Mouse (Mus musculus) urinary bladder, postnatal 4 days (tissue): Measurements from ENCODE around the gene Dlg2.

Experiments used
- DNase-seq, 2 experiments: peaks; one replicate each; pipeline ENCODE4 v3.0.0; 2021 to 2022; ENCODE audit warnings: low spot score in 2 of 2

The Dlg2 gene

GRCm38 (mm10) chr7:92264325-92264724 lies 1787.9 kb downstream of the Dlg2 start:
- no peak for DNase-seq

- DNase-seq = no peak
These were observed 1788.5 kb downstream of the Dlg2 start for GRCm38 (mm10) chr7:92264964-92265363.

- no peak for DNase-seq
These were observed 1798.9 kb downstream of the Dlg2 start for GRCm38 (mm10) chr7:92275353-92275752.

DNA sequence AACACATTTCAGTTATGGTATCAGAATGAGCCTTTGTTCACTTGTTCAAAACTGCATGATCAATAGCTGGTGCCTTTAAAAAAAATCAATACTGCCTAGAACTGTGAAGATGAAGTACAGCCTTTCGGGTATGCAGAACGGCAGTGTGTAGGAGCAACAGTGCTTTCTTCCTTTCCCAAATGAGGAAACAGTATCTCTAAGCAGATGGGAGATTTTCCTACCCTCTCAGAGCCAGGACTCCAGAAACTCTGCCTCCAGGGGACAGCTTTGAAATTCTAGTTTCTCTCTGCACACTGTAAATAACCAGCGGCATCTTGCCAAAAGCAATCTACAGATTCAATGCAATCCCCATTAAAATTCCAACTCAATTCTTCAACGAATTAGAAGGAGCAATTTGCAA lies 1801.2 kb downstream of the Dlg2 start:
- no peak for DNase-seq

- DNase-seq = no peak
These were observed 1804.5 kb downstream of the Dlg2 start for GRCm38 (mm10) chr7:92280925-92281324.

GRCm38 (mm10) chr7:92287058-92287457 lies 1810.6 kb downstream of the Dlg2 start:
- no peak for DNase-seq

- DNase-seq = no peak
These were observed 1812.3 kb downstream of the Dlg2 start for GRCm38 (mm10) chr7:92288814-92289213.

DNA sequence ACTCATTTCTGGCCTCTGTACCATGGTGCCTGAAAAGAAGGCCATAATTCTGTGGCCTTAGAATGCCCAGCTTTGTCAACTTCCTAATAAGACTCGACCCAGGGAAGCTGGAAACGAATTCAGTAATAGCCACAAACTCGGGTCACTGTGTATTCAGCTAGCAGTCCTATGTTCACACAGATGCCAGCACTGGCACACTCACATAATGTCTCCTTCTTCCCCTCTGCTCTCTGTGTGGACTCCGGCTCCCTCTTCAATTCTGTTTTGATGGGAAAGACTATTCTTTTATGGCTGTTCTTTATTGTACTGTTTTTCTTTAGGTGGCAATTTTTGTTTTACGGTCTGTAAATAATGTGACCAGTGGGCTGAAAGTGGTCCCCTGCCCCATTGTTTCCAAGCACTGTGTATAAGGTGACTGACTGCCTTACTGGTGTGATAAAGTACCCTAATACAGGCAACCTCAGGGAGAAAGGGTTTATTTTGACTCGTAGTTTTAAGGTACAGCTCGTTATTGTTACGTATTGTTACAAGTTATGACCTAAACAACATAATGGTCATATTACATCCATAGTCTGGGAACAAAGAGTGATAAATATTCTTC lies 1816.5 kb downstream of the Dlg2 start:
- DNase-seq = no peak

- DNase-seq = no peak
These were observed 1824.6 kb downstream of the Dlg2 start for GRCm38 (mm10) chr7:92301046-92301445.

DNA sequence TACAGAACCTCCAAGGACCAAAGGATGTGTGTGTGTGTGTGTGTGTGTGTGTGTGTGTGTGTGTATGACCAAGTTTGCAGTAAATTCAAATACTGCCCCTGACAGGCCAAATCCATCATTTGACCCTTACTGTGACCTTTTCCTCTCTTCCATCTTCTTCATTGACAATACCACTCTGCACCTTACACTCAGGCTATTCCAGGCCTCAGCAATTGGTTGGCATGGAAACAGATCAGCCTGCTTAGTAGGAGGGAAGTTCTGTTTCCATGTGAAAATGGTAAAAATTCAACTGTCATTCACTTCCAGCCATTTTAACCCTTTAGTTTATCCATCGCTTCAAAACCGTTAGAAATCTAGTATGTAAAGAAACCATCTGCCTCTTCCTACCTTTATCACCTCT lies 1831.2 kb downstream of the Dlg2 start:
- DNase-seq = no peak

GRCm38 (mm10) chr7:92308168-92308567 lies 1831.7 kb downstream of the Dlg2 start:
- DNase-seq = no peak

DNA sequence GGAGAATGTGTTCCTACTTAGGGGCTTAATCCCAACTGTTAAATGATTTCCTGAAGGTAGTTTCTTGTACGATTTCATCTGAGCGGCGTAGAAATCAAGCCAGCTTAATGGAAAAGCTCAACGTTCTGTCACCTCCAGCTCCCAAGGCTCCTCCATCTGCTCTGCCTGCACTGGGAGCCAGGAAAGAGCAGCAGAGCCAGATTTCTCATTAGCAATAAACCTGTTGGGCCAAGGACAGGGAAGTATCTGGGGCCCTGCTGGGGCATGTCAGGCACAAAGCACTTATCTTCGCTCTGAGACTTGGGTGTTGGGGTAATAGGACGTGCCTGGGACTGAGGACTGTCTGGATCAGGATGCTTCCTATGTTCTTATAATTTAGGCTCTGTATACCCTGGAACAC lies 1839.9 kb downstream of the Dlg2 start:
- DNase-seq = no peak

- no peak for DNase-seq
These were observed 1843.0 kb downstream of the Dlg2 start for GRCm38 (mm10) chr7:92319469-92319868.

GRCm38 (mm10) chr7:92320181-92320580 lies 1843.7 kb downstream of the Dlg2 start:
- DNase-seq = no peak

DNA sequence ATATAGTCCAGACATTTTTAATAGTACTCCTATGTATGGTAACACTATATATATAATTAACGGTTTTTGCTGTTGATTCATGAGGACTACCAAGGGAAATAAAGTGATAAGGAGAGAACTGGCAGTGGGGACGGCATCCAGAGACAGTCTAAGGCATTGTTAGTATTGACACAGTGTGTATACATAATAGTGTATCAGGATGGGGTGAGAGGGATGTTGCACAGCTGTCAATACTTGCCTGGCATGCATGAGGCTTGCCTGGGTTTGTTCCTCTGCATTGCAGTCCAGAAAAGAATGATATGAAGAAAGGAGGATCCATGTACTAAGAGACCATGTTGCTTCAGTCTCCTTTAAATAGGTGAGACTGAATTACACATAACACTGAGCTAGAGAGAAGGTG lies 1845.3 kb downstream of the Dlg2 start:
- no peak for DNase-seq

DNA sequence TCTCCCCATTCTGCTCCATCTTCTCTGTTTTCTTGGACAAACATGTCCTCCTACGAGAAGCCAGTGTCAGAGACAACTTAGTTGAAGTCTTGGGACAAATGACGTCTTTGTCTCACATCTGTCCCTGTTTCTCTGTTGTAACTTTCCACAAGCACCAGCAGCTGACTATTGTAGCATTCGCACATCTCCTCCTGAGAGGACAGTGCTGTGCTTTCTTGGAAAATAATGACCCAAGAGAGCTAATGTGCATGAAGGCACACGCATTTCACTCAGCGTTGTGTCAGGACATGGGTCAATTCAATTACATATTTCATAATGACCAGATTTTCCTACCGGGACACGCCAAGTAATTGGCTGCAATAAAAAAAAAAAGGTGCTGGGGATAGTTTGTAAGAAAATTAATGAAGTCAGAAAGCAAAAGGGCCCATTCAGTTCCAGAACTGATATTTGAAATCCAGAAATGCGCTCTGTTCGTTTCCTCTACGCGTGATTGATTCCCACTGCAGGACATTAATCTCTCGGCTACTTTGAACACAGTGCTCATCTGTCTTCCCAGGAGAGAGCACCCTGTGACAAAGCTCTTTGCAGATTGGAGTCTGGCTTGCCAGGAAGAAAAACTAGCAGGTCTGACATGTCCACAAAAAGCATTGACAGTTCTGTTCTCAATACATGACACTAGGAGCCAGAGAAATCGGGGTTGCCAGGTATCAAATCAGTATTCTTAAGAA lies 1846.0 kb downstream of the Dlg2 start:
- DNase-seq = no peak

- no peak for DNase-seq
These were observed 1847.2 kb downstream of the Dlg2 start for GRCm38 (mm10) chr7:92323710-92324109.

DNA sequence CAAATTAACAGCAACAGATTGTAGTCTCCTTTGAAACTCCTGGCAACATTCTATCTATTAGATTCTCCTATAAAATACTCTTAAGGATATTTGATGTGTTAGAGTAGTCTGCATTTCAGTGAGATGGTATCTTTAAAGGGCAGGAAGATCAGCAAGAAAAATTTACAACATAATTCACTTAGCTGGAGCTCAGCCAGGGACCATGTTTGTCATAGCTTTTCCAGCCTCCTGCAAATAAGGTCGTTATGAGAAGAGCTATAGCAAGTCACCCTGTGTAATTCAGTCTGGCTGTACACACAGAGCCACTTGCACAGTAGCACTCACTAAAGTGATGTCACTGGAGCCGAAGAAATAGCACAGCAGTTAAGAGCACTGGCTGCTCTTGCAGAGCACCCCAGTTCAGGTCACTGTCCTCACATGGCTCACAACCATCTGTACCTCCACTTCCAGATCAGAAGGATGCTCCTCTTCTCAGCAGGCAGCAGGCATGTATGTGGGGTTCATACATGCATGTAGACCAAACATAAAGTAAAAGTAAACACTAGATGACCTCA lies 1850.9 kb downstream of the Dlg2 start:
- no peak for DNase-seq

GRCm38 (mm10) chr7:92333220-92333898 lies 1856.9 kb downstream of the Dlg2 start:
- DNase-seq = no peak

GRCm38 (mm10) chr7:92356542-92356941 lies 1880.1 kb downstream of the Dlg2 start:
- no peak for DNase-seq

DNA sequence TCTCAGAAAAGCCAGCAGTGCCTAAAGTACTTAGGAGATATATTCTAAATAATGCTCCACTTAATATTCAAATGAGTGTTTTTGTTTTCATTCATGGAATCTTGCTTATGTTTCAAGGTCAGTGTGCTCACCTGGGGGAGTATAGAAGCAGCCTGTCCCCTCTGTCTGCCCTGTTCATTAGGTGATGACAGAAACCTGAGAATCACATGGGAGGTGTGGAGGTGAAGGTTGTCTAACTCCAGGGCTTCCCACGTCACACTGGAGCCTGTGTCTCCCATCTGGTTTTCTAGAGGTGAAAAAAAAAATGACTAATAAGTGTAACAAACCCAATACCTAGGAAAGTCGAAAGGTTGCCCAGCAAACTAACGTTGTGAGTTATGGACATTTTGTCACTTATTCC lies 1886.9 kb downstream of the Dlg2 start:
- DNase-seq = no peak

DNA sequence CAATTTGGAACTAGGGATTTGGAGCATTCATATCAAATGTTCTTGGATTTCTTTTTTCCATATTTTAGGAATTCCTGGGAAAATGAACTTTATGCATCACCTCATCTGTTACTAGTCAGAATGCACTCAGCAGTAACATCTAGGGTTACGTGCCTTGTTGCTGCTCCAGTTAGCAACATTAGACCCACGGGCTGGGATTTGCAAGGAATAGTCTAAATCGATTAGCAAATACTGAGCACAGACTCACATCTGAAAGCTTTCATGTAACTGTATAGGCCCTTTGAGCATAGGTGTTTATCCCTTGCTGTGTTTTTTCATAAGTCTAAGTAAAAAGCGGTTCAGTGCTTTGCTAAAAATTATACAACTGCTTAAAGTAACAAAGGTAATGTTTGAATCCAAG lies 1887.3 kb downstream of the Dlg2 start:
- DNase-seq = no peak

DNA sequence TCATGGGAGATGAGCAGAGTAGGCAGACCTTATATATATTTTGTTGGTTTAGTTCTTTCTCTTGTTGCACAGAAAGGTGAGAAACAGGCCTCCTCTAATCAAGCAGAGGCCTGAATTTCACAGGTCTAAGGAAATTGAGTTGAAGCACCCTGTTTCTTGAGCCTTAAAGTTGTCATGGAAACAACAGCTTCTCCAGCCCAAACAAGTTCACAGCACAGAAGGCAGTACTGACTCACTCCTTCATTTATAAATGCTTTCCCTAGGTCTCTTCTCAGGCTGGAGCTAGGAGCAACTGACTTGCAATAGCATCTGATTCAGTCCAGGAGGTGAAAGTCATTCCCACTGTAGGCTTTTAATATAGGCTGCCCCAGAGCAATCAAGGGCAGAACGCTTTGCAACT lies 1890.6 kb downstream of the Dlg2 start:
- DNase-seq = no peak
